ENCODE assay signal across 21 mouse cellular contexts in the genomic region with DNA sequence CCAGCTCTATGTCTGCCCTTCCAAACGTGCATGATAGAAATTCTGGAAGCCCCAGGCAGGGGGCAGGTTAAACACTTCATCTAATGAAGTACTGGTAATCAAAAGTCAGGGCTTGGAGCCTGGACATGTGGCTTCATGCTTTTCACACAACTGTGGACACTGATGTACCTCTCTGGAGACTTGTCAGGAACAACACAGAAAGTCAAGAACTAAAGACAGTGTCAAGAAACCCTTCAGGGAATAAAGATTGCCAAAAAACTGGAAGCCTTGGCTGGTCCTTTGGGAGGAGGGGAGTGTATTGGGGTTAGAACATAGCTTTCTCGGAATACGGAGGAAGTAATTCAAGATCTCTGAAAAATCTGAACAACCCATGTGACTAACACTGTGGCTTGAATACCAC. TPM values are rescaled to one million over a fixed set of nuclear protein-coding genes. Genes with fewer than 3 reads are reported as not detected.
DNase-seq lines count a peak whose midpoint lies in the region; ATAC-seq and TF ChIP-seq lines count a peak whose summit lies in the region.
"Had no signal": no experiment of that assay in that cellular context is flagged by ENCODE, and none has a peak within 500 bp of the region (broad histone marks: within the 10 kb centered on the region; RNA-seq: fewer than 3 reads in every experiment).

No protein-coding gene starts in this region.

- no peak for TF ChIP-seq POLR2A in heart, adult 2 months (IDR thresholded peaks at IDR 0.05; ENCODE audit: insufficient read depth, low read depth, low read length)

- H3K4me3 ChIP-seq in heart, adult 2 months: no peak overlapping the region
- H3K4me3 ChIP-seq: embryonic facial prominence, embryonic 13.5 days; forebrain, embryonic 12.5 days; hindbrain, embryonic 10.5 days had no signal

- no peak for ATAC-seq in inflammation-experienced regulatory T-cells, adult 6 months
- ATAC-seq: activated CD4-positive, CD25-positive, alpha-beta regulatory T cell, adult 4 months; intestine, embryonic 16.5 days; Patski had no signal

- 0 out of 2 replicates have a peak, but pooled peaks cover 1% of the 10 kb centered on the region for H3K4me1 ChIP-seq in heart, adult 2 months (ENCODE audit: control insufficient read depth, insufficient read depth, low read length)

- peak; percentile 19 for DNase-seq in gastrocnemius, adult 18-20 months (ENCODE audit: low spot score)
- no peak for DNase-seq in gastrocnemius, postnatal 10 days
- peak; percentile 24 to 49 for DNase-seq in heart, adult 9 months (ENCODE audit: low spot score in 2 of 2)
- DNase-seq in heart, adult 2 months: no peak
- peak; percentile 34 to 44 for DNase-seq in heart, postnatal 10 days
- no peak for DNase-seq in testis, postnatal 14 days (ENCODE audit: low spot score)
- DNase-seq: adrenal gland, adult 2 months; adrenal gland, postnatal 25 days; cerebellum, adult 18-20 months; cerebellum, adult 9-11 months; cerebellum, postnatal 36 days; kidney, adult 2 months had no signal

- no peak overlapping the region for H3K9ac ChIP-seq in heart, adult 2 months (ENCODE audit: low read depth, low read length)
- H3K9ac ChIP-seq: embryonic facial prominence, embryonic 13.5 days; forebrain, embryonic 12.5 days; hindbrain, embryonic 14.5 days had no signal

- TF ChIP-seq CTCF in heart, adult 2 months (IDR thresholded peaks at IDR 0.05): no peak; the same call in 1 of the 2 replicates

- WGBS in heart, adult 2 months: 53% methylated on average over 3 of the region's 3 CpGs

- H3K27me3 ChIP-seq in heart, adult 2 months (ENCODE audit: control insufficient read depth, insufficient read depth, low read length): no peaks in the 10 kb centered on the region
- H3K27me3 ChIP-seq: CH12.LX; embryonic facial prominence, embryonic 13.5 days; forebrain, embryonic 12.5 days; Patski had no signal

- H3K27ac ChIP-seq in heart, adult 2 months: no peak overlapping the region
- H3K27ac ChIP-seq: embryonic facial prominence, embryonic 13.5 days; forebrain, embryonic 12.5 days; hindbrain, embryonic 10.5 days; hindbrain, embryonic 14.5 days had no signal

- H3K36me3 ChIP-seq in heart, adult 2 months (ENCODE audit: control insufficient read depth, insufficient read depth, low read length): peaks cover 5% of the 10 kb centered on the region
- H3K36me3 ChIP-seq: embryonic facial prominence, embryonic 13.5 days had no signal

- intact Hi-C loops in heart, adult 2 months (cut with DNase I): no loop called here
- intact Hi-C loops in heart, postnatal 10 days (cut with DNase I): no loop called here

- H3K79me2 ChIP-seq in heart, adult 2 months (replicated peaks; ENCODE audit: control insufficient read depth, insufficient read depth, low read length): no peaks in the 10 kb centered on the region

- TF ChIP-seq EP300 in heart, adult 2 months (IDR thresholded peaks at IDR 0.05; ENCODE audit: insufficient read depth, low read depth, low read length): no peak

RNA-seq across cellular contexts. Expression of a gene that starts 37.5 kb away (rescaled TPM):
- 1 to 10 TPM; 1.3 to 1.4 TPM for total RNA-seq in gastrocnemius, adult 18-20 months (2021)
- 1 to 10 TPM; 4.0 to 5.2 TPM for total RNA-seq in gastrocnemius, postnatal 10 days (2021)
- total RNA-seq in heart, adult 2 months (2021): 10 to 100 TPM; 24.9 to 30.4 TPM
- polyA plus RNA-seq in heart, adult 2 months (2012; rRNA removed): 16.9 and 22.4 TPM in 2 replicates
- 10 to 100 TPM; 22.4 to 27.5 TPM for total RNA-seq in heart, postnatal 10 days (2021)
- under 1 TPM in 1 of 3 experiments, not detected in 2; 0.34 TPM for polyA plus RNA-seq in inflammation-experienced regulatory T-cells, adult 6 months (2017; shearing (Covaris generic))
- total RNA-seq: CH12.LX had no signal

Comparison
In these comparisons a context has a peak if more than half of its experiments do, and no peak if none do; other contexts are left out.
1. DNase-seq: peak in gastrocnemius, adult 18-20 months (single experiment), heart, adult 9 months (2 of 2) and heart, postnatal 10 days (2 of 2); none in gastrocnemius, postnatal 10 days (single experiment), heart, adult 2 months (0 of 2) and testis, postnatal 14 days (single experiment).